Mouse (Mus musculus) liver, adult 2 months (tissue): ENCODE data around the gene Zdhhc25. TPM values are rescaled to one million over a fixed set of nuclear protein-coding genes. Genes with fewer than 3 reads are reported as not detected.
A peak's percentile ranks its signal among the peaks of the same experiment; 100 is the strongest.

Source experiments
- DNase-seq: peaks from one replicate; pipeline ENCODE4 v3.0.0-alpha.2; 2011; ENCODE audit warnings: low read depth, low spot score; ENCODE audit errors: extremely low read depth
- H3K27ac ChIP-seq: fragments of 200-500 bp; replicated peaks from 2 replicates; pipeline ENCODE4 v1.5.1; 2012; ENCODE audit warnings: low read depth, mild to moderate bottlenecking, control low read depth, inconsistent platforms, low read length; ENCODE audit not compliant: insufficient read depth
- H3K27me3 ChIP-seq: fragments of 200-500 bp; 2 replicates; pipeline ENCODE4 v1.6.1; 2012; ENCODE audit warnings: mild to moderate bottlenecking, moderate library complexity, low read length, inconsistent platforms; ENCODE audit not compliant: control insufficient read depth, insufficient read depth
- H3K36me3 ChIP-seq: fragments of 200-500 bp; 2 replicates; pipeline ENCODE4 v1.6.1; 2012; ENCODE audit warnings: low read length, inconsistent platforms; ENCODE audit not compliant: control insufficient read depth, insufficient read depth
- H3K4me1 ChIP-seq: fragments of 200-500 bp; 2 replicates; pipeline ENCODE4 v1.6.1; 2011; ENCODE audit warnings: low read length; ENCODE audit not compliant: control insufficient read depth, insufficient read depth
- H3K4me3 ChIP-seq: fragments of 200-500 bp; 2 replicates; pipeline ENCODE4 v1.5.1; 2011; ENCODE audit warnings: low read depth, mild to moderate bottlenecking, control low read depth, low read length, moderate library complexity; ENCODE audit not compliant: insufficient read depth
- H3K79me2 ChIP-seq: fragments of 200-500 bp; 2 replicates; pipeline ENCODE4 v1.6.1; 2012; ENCODE audit warnings: inconsistent platforms, mild to moderate bottlenecking, low read length, moderate library complexity; ENCODE audit not compliant: control insufficient read depth, insufficient read depth
- H3K9ac ChIP-seq: fragments of 200-500 bp; 2 replicates; pipeline ENCODE4 v1.6.1; 2012; ENCODE audit warnings: low read depth, mild to moderate bottlenecking, control low read depth, inconsistent platforms, low read length
- CTCF ChIP-seq: fragments of 200-500 bp; IDR thresholded peaks from 2 replicates; pipeline ENCODE4 v1.5.1; 2011; ENCODE audit warnings: low read depth, low read length, control low read depth
- POLR2A ChIP-seq: fragments of 200-500 bp; IDR thresholded peaks from 2 replicates; pipeline ENCODE4 v1.6.1; 2011; ENCODE audit warnings: low read length, control low read depth; ENCODE audit not compliant: insufficient read depth; ENCODE audit errors: extremely low read depth
- WGBS: fragments of 180-500 bp; shearing (Covaris S2); methylation state at CpG from one replicate; pipeline ENCODE4 v1.1.7; 2018; 5-methylcytosine and 5-hydroxymethylcytosine counted together
- polyA plus RNA-seq: library from polyadenylated mRNA; depleted of rRNA; stranded (reverse); fragments of >200 nt; gene quantifications from 2 replicates; pipeline ENCODE4 v1.2.3, GENCODE M21; 2012; rRNA removed
- total RNA-seq: library from RNA; depleted of rRNA; stranded (reverse); fragments of >200 nt; gene quantifications from 2 replicates; pipeline ENCODE4 v1.2.3, GENCODE M21; 2014; rRNA removed

The Zdhhc25 gene
- total and polyA plus RNA-seq, 2 experiments, result not detected

GRCm38 (mm10) chr15:88635205-88635604 lies 35.1 kb downstream of the Zdhhc25 start:
- H3K27me3 ChIP-seq, result 0 out of 2 replicates have a peak, but pooled peaks cover 2% of the 10 kb centered on the region
- H3K9ac ChIP-seq, result no peak overlapping the region
- no peak overlapping the region for H3K27ac ChIP-seq
- no peak for DNase-seq
- H3K4me1 ChIP-seq, result no peaks in the 10 kb centered on the region
- H3K4me3 ChIP-seq, result no peak overlapping the region
- WGBS, result 76% methylated on average over 5 of the region's 5 CpGs
- no peaks in the 10 kb centered on the region for H3K36me3 ChIP-seq
- TF ChIP-seq CTCF (0 out of 2 replicates have a peak, but pooled peaks have one; percentile 17), POLR2A (no peak)
- no peaks in the 10 kb centered on the region for H3K79me2 ChIP-seq

GRCm38 (mm10) chr15:88651019-88651418 lies 50.9 kb downstream of the Zdhhc25 start:
- no peak overlapping the region for H3K27ac ChIP-seq
- 18% methylated on average over 13 of the region's 13 CpGs for WGBS
- no peaks in the 10 kb centered on the region for H3K79me2 ChIP-seq
- no peaks in the 10 kb centered on the region for H3K36me3 ChIP-seq
- H3K9ac ChIP-seq, result no peak overlapping the region
- H3K4me3 ChIP-seq, result no peak overlapping the region
- DNase-seq, result peak; percentile 20
- TF ChIP-seq POLR2A, result no peak
- peak; percentile 85 for TF ChIP-seq CTCF
- no peaks in the 10 kb centered on the region for H3K27me3 ChIP-seq
- no peaks in the 10 kb centered on the region for H3K4me1 ChIP-seq

Other genes starting within 250 kb of the Zdhhc25 start
- gene Brd1, start 133.9 kb downstream of the Zdhhc25 start, total RNA-seq, result 12.9 and 13.0 TPM in 2 replicates
- gene Brd1, start 133.9 kb downstream of the Zdhhc25 start, polyA plus RNA-seq, result 3.6 and 4.8 TPM in 2 replicates
- gene Zbed4, start 151.4 kb downstream of the Zdhhc25 start, total RNA-seq, result 2.8 and 4.2 TPM in 2 replicates
- 1.8 and 1.9 TPM in 2 replicates for gene Zbed4, start 151.4 kb downstream of the Zdhhc25 start, polyA plus RNA-seq
- gene Alg12, start 219.0 kb downstream of the Zdhhc25 start, total RNA-seq, result 4.9 and 5.8 TPM in 2 replicates
- gene Alg12, start 219.0 kb downstream of the Zdhhc25 start, polyA plus RNA-seq, result 9.4 and 14.4 TPM in 2 replicates
- gene Creld2, start 219.3 kb downstream of the Zdhhc25 start, total RNA-seq, result 51.4 and 70.2 TPM in 2 replicates
- gene Creld2, start 219.3 kb downstream of the Zdhhc25 start, polyA plus RNA-seq, result 32.6 and 32.9 TPM in 2 replicates